Mouse (Mus musculus) olfactory bulb, adult 2 months (tissue): ENCODE measurements at regions not wholly inside any gene's neighbourhood (a gene's known extent, or its start where the extent isn't known, plus 50 kb on each side); places are given as distances from the start of the nearest gene placed in this dataset.

Experiments used
- CTCF ChIP-seq: fragments of 200-500 bp; IDR thresholded peaks from 2 replicates; pipeline ENCODE4 v1.5.1; 2012; ENCODE audit warnings: low read depth, mild to moderate bottlenecking, low read length, moderate library complexity; ENCODE audit not compliant: insufficient read depth
- POLR2A ChIP-seq: fragments of 200-500 bp; IDR thresholded peaks from 2 replicates; pipeline ENCODE4 v1.6.1; 2012; ENCODE audit warnings: mild to moderate bottlenecking, low read depth, low read length, moderate library complexity; ENCODE audit not compliant: insufficient read depth

DNA sequence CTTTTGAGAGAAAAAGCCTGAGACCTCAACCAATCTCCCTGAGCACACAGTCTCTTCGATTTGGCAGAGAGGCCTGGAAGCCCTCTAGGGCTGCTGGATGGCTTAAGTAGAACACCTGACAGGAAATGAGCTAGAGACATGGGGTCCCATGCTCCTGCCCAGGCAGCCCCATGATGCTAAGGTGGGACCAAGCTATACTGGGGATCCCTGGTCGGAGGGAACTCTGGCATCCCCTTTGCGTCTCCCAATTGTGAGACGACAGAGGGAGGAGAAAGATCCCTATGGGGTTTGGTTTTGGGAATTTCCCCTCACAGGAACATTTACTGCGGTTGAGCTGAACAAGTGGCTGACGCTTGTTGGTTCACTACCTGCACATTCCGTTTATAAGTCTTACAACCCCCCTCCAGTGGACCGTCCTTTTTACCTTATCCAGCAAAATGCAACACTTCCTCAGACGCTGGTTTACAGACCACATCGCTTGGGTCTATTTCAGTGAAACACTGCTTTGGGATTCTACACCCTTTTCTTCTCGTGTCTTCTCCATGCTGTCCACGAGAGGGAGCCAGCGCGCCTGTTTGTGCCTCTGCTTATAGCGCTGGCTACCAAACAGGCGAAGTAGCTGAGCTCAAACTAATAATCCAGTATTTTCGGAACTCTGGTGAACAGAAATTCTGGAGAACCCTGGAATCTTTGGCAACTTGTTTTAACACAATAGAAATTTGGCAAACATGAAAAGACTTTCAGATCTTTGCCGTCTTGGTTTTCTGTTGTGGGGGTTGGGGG lies 93.7 kb upstream of the Spred2 start:
- TF ChIP-seq CTCF (peak; percentile 79), POLR2A (no peak)
